Mouse (Mus musculus) inflammation-experienced regulatory T-cells, adult 16 weeks (primary cell): ENCODE results near the gene Cdc34. TPM values are rescaled to one million over a fixed set of nuclear protein-coding genes. Genes with fewer than 3 reads are reported as not detected.

Source experiments
- polyA plus RNA-seq: library from polyadenylated mRNA; unstranded; fragments of 100-300 nt; shearing (Covaris generic); gene quantifications from one replicate; pipeline ENCODE4 v1.2.1, GENCODE M21; 2017

Cdc34 gene
- polyA plus RNA-seq: 23.4 TPM

DNA sequence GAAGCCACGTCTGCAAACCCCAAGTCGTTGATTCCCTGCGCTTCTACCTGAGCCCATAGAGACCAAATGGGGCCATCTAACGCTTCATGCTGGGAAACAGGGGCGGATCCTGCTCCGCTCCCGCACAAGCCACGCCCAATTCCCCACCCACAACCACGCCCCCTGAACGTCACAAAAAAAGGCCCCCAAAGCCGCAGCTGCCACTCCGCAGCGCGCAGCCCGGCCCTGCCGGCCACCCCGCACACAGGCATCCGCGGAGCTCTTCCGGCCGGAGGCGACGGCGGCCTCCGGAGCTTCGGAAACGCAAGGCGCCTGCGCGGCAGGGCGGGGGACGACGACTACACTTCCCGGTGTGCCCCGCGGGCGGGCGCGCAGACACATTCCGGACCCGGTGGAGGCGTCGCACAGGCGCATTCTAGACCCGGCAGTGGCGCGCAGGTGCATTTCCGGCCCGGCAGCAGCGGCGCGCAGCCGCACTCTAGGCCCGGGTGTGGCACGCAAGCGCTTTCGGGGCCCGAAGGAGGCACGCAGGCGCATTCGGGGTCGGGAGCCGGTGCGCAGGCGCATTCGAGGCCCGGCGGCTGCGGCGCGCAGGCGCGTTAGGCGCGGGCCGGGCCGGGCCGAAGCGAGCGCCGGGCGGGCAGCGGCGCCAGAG, at the start of gene Cdc34:
Gene Cdc34 (plus strand): TSS at position 605 of the 655 bp plus-strand sequence.

DNA sequence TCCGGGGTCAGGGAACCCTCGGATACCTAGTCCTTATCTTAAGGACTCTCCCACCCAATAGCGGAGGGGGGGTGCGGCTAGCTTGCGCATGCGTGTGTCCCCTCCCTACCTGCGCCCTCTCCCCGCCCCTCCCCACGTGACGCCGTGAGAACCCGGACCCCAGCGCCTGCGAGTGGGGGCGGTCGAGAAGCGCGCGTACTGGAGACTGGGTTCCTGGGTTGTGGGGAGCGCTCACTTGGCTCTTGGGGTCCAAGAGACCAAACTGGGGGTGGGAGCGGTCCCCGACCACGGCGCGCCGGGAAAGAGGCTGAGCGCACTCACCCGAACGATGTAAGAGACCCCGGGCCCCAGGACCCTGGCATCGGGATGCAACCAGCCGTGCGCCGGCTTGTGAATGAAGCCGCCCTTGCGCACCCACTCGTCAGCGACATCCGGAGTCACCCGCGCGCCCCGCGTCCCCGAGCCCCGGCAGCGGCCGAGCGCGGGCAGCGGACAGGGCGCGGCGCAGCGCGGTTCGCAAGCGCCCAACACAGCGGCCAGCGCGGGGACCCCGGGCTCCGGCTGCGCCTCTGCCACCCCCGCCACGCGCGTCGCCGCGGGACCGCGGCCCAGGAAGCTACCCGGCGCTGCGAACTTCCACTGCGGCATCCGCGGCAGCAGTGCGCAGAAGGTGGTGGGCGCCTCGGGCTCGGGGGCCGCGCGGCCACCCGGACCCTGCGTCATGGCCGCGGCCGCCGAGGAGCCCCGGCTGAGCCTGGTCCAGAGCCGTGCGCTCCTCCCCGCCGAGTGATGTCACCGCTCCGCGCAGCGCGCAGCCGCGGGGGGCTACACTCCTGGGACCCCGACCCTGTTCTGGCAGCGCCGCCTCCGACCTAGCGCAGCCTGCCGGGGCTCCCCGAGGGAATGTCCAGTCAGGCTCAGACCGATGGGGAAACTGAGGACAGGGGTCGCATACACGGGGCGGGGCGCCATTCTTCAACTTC, 44.6 kb upstream of the Cdc34 start, which contains the start of gene Shc2:
Gene Shc2 (minus strand): TSS at position 791 of the 983 bp plus-strand sequence.

GRCm38 (mm10) chr10:79645711-79646110, 36.3 kb upstream of the Cdc34 start, which contains the start of gene Odf3l2:
TSS of gene Odf3l2 (minus strand) at chr10:79645738.

GRCm38 (mm10) chr10:79664131-79664665, 17.8 kb upstream of the Cdc34 start, which contains the start of gene Madcam1:
TSS of gene Madcam1 (plus strand) at chr10:79664559.

GRCm38 (mm10) chr10:79668771-79669575, 13.0 kb upstream of the Cdc34 start, which contains the start of gene Tpgs1:
TSS of gene Tpgs1 (plus strand) at chr10:79669369.

DNA sequence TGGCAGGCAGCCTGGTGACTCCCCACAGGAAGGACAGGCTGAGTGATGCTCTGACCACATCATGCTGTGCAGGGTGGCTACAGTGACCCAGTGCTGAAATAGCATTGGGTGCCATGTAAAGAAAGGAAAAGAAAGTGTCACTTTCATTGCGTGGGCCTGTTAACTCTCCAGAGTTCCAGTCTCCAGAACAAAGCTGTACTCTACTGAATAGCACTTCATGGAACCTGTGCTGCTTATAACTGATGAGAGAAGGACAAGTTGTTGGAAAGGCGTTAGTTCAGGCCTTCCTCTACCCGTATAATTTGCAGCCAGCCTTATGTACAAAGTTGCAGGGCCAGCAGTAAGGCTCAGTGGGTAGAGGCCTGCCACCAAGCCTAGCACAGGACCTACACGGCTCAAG, 6.7 kb downstream of the Cdc34 start, which contains the start of gene Gzmm:
Gene Gzmm (plus strand): TSS at position 301 of the 400 bp plus-strand sequence.

GRCm38 (mm10) chr10:79704065-79704969, 22.3 kb downstream of the Cdc34 start, which contains the start of gene Bsg:
TSS of gene Bsg (plus strand) at chr10:79704491.

GRCm38 (mm10) chr10:79716254-79716987, 34.4 kb downstream of the Cdc34 start, which contains the start of gene Hcn2:
TSS of gene Hcn2 (plus strand) at chr10:79716634.

Other genes starting within 250 kb of the Cdc34 start
- not detected for gene Vmn2r83, start 213.5 kb upstream of the Cdc34 start, polyA plus RNA-seq
- 4.6 TPM for gene Plpp2, start 148.4 kb upstream of the Cdc34 start, polyA plus RNA-seq
- gene Mier2, start 127.0 kb upstream of the Cdc34 start, polyA plus RNA-seq: 45.2 TPM
- gene Theg, start 94.9 kb upstream of the Cdc34 start, polyA plus RNA-seq: not detected
- gene C2cd4c, start 68.2 kb upstream of the Cdc34 start, polyA plus RNA-seq: not detected
- gene Shc2, start 44.3 kb upstream of the Cdc34 start, polyA plus RNA-seq: not detected
- not detected for gene Odf3l2, start 36.5 kb upstream of the Cdc34 start, polyA plus RNA-seq
- gene Madcam1, start 17.6 kb upstream of the Cdc34 start, polyA plus RNA-seq: 0.65 TPM
- gene Tpgs1, start 12.8 kb upstream of the Cdc34 start, polyA plus RNA-seq: 48.4 TPM
- 1.0 TPM for gene Gzmm, start 6.8 kb downstream of the Cdc34 start, polyA plus RNA-seq
- gene Bsg, start 22.3 kb downstream of the Cdc34 start, polyA plus RNA-seq: 300 TPM
- not detected for gene Hcn2, start 34.4 kb downstream of the Cdc34 start, polyA plus RNA-seq
- 58.1 TPM for gene Polrmt, start 64.4 kb downstream of the Cdc34 start, polyA plus RNA-seq
- gene Fgf22, start 72.9 kb downstream of the Cdc34 start, polyA plus RNA-seq: not detected
- gene Rnf126, start 84.8 kb downstream of the Cdc34 start, polyA plus RNA-seq: 8.7 TPM
- 0.68 TPM for gene Fstl3, start 95.1 kb downstream of the Cdc34 start, polyA plus RNA-seq
- not detected for gene Prss57, start 108.8 kb downstream of the Cdc34 start, polyA plus RNA-seq
- gene Palm, start 111.4 kb downstream of the Cdc34 start, polyA plus RNA-seq: 0.30 TPM
- not detected for gene Misp, start 138.8 kb downstream of the Cdc34 start, polyA plus RNA-seq
- gene Ptbp1, start 172.2 kb downstream of the Cdc34 start, polyA plus RNA-seq: 375 TPM
- gene Prtn3, start 192.3 kb downstream of the Cdc34 start, polyA plus RNA-seq: not detected
- 4.9 TPM for gene Plppr3, start 192.4 kb downstream of the Cdc34 start, polyA plus RNA-seq
- not detected for gene Elane, start 204.1 kb downstream of the Cdc34 start, polyA plus RNA-seq
- not detected for gene Cfd, start 208.7 kb downstream of the Cdc34 start, polyA plus RNA-seq
- gene Med16, start 226.7 kb downstream of the Cdc34 start, polyA plus RNA-seq: 31.2 TPM
- 11.2 TPM for gene Gm26602, start 228.7 kb downstream of the Cdc34 start, polyA plus RNA-seq
- gene Kiss1r, start 234.8 kb downstream of the Cdc34 start, polyA plus RNA-seq: 0.39 TPM
- gene R3hdm4, start 239.0 kb downstream of the Cdc34 start, polyA plus RNA-seq: 217 TPM
- 9.9 TPM for gene Arid3a, start 244.8 kb downstream of the Cdc34 start, polyA plus RNA-seq